Mouse (Mus musculus): ENCODE results near the gene Bex1.

Bex1 gene

DNA sequence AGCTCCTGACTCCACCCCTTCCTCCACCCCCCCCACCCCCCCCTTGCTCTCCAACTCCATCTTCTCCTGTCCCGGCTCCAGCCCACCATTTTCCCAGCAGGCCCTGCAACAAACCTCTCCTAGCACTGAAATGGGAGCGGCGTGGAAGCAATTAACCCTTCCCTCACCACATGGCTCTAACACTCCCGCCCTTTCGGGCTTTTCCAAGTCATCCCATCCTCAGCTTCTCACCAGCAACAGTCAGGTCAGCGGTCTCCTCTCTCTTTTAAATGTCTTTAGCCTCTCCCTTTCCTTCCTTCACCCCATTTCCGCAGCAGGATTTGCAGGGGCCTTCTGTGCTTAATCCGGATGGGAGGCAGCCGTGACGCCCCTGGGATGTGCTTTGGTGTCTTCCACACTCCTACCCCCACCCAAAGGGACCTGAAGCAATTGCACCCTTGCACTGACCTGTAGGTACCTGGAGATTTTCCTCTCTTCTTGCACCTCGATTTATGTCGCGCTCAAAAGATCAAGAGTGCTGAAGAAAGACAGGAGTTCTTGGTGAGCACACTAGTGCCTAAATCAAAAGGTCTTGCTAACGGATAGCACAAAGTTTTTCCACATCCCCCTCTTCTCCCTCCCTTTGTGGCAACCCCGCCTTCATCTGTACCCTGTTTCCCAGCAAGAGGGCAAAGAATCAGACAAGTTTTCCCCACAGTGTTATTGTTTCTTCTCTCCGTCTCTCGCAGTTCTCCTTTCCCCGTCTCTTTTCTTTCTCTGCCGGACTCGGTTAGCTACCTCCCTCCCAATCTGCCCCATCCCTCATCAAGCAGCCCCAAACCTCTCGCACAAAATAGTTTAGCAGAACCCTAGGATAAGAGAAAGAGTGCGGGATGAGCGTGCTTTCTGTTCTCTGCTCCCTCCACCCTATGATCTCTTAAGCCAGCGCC is 43.9 kb downstream of the Bex1 start:
- DNase-seq, result peak; percentile 58

DNA sequence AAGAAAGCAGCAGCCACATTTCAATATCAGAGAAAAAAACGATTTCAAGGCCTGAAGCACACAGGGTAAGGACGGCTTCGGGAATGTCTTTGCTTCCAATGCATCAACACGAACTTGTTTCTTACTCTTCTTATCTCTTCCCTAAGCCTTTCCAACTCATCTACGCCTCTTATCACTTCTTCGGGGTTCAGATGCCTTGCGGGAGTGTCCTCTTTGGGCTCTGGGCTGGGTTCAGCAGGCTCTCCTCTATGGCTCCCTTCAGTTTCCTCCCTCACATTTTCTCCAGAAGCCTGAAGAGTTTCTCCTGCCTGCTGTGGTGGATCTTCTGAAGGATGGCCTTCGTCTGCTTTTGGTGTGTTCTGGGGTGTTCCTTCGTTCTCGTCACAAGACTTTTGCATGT is 44.7 kb downstream of the Bex1 start:
- DNase-seq, result no peak
